Mouse (Mus musculus): ENCODE results near the gene Pan2. TPM values are rescaled to one million over a fixed set of nuclear protein-coding genes. Genes with fewer than 3 reads are reported as not detected.
"Not testable (repeated sequence)": the region's sequence is repeated elsewhere in the genome, so short reads cannot be mapped to it uniquely, and the experiment has no call there.

Pan2 gene
- total RNA-seq (2021) = 10 to 100 TPM; 13.0 to 14.1 TPM

- intact Hi-C loops (cut with DNase I) = no loop called here
- DNase-seq (ENCODE audit: extremely low spot score in 1 of 2, low spot score in 2 of 2) = peak; percentile 99 to 100
Observed at GRCm38 (mm10) chr10:128303126-128304021, at the start of gene Pan2. Gene Pan2 (plus strand): TSS chr10:128303335.

- no peak for DNase-seq (ENCODE audit: extremely low spot score in 1 of 2, low spot score in 2 of 2)
- intact Hi-C loops (cut with DNase I) = no loop called here
Observed at GRCm38 (mm10) chr10:128253677-128254255, 49.4 kb upstream of the Pan2 start, which contains the start of gene Apon. Gene Apon (plus strand): TSS chr10:128254096.

GRCm38 (mm10) chr10:128255925-128256324 lies 47.2 kb upstream of the Pan2 start:
- intact Hi-C loops (cut with DNase I) = no loop called here
- DNase-seq (ENCODE audit: extremely low spot score in 1 of 2, low spot score in 2 of 2) = no peak

- no peak for DNase-seq (ENCODE audit: extremely low spot score in 1 of 2, low spot score in 2 of 2)
- intact Hi-C loops (cut with DNase I) = no loop called here
Observed at GRCm38 (mm10) chr10:128256328-128256727, 46.8 kb upstream of the Pan2 start.

GRCm38 (mm10) chr10:128258953-128259352 lies 44.2 kb upstream of the Pan2 start:
- no peak for DNase-seq (ENCODE audit: extremely low spot score in 1 of 2, low spot score in 2 of 2)
- intact Hi-C loops (cut with DNase I) = no loop called here

- no peak for DNase-seq (ENCODE audit: extremely low spot score in 1 of 2, low spot score in 2 of 2)
- intact Hi-C loops (cut with DNase I) = no loop called here
Observed at GRCm38 (mm10) chr10:128259946-128260345, 43.2 kb upstream of the Pan2 start.

- intact Hi-C loops (cut with DNase I); DNase-seq (ENCODE audit: extremely low spot score in 1 of 2, low spot score in 2 of 2): not testable (repeated sequence)
Observed at GRCm38 (mm10) chr10:128260376-128260775, 42.8 kb upstream of the Pan2 start.

- no peak for DNase-seq (ENCODE audit: extremely low spot score in 1 of 2, low spot score in 2 of 2)
- intact Hi-C loops (cut with DNase I) = no loop called here
Observed at GRCm38 (mm10) chr10:128262300-128262699, 40.8 kb upstream of the Pan2 start.

GRCm38 (mm10) chr10:128263393-128264310 lies 39.5 kb upstream of the Pan2 start:
- DNase-seq (ENCODE audit: extremely low spot score in 1 of 2, low spot score in 2 of 2) = no peak
- intact Hi-C loops (cut with DNase I) = no loop called here

GRCm38 (mm10) chr10:128268371-128268770 lies 34.8 kb upstream of the Pan2 start, which contains the start of gene Apof:
Gene Apof (plus strand): TSS chr10:128268671.
- no peak for DNase-seq (ENCODE audit: extremely low spot score in 1 of 2, low spot score in 2 of 2)
- intact Hi-C loops (cut with DNase I) = no loop called here

- intact Hi-C loops (cut with DNase I) = no loop called here
- no peak for DNase-seq (ENCODE audit: extremely low spot score in 1 of 2, low spot score in 2 of 2)
Observed at GRCm38 (mm10) chr10:128269206-128269910, 33.8 kb upstream of the Pan2 start.

- intact Hi-C loops (cut with DNase I) = no loop called here
- DNase-seq (ENCODE audit: extremely low spot score in 1 of 2, low spot score in 2 of 2) = peak; percentile 97 to 99
Observed at GRCm38 (mm10) chr10:128270287-128270841, 32.8 kb upstream of the Pan2 start, which contains the start of gene Stat2. Gene Stat2 (plus strand): TSS chr10:128270559.

GRCm38 (mm10) chr10:128270866-128271265 lies 32.3 kb upstream of the Pan2 start:
- no peak for DNase-seq (ENCODE audit: extremely low spot score in 1 of 2, low spot score in 2 of 2)
- intact Hi-C loops (cut with DNase I) = no loop called here

- intact Hi-C loops (cut with DNase I) = no loop called here
Observed at GRCm38 (mm10) chr10:128271883-128272282, 31.3 kb upstream of the Pan2 start.

GRCm38 (mm10) chr10:128272819-128273439 lies 30.2 kb upstream of the Pan2 start:
- intact Hi-C loops (cut with DNase I) = not testable (repeated sequence)

More at GRCm38 (mm10) chr10:128271883-128272282, 31.3 kb upstream of the Pan2 start:
- DNase-seq (ENCODE audit: extremely low spot score in 1 of 2, low spot score in 2 of 2) = no peak

GRCm38 (mm10) chr10:128275374-128275773 lies 27.8 kb upstream of the Pan2 start:
- intact Hi-C loops (cut with DNase I); DNase-seq (ENCODE audit: extremely low spot score in 1 of 2, low spot score in 2 of 2): not testable (repeated sequence)

More at GRCm38 (mm10) chr10:128272819-128273439, 30.2 kb upstream of the Pan2 start:
- DNase-seq (ENCODE audit: extremely low spot score in 1 of 2, low spot score in 2 of 2) = not testable (repeated sequence)

GRCm38 (mm10) chr10:128278158-128278557 lies 25.0 kb upstream of the Pan2 start:
- intact Hi-C loops (cut with DNase I) = no loop called here
- DNase-seq (ENCODE audit: extremely low spot score in 1 of 2, low spot score in 2 of 2) = no peak
